Mouse (Mus musculus) embryo, embryonic 11 days (tissue): ENCODE results near the gene Hlcs.

ENCODE experiments used
- DNase-seq: peaks from one replicate; pipeline ENCODE4 v3.0.0-alpha.2; 2015

The Hlcs gene

GRCm38 (mm10) chr16:94241126-94241525, 72.2 kb downstream of the Hlcs start:
- DNase-seq, result no peak

GRCm38 (mm10) chr16:94240190-94240589, 73.2 kb downstream of the Hlcs start:
- no peak for DNase-seq

GRCm38 (mm10) chr16:94239567-94239966, 73.8 kb downstream of the Hlcs start:
- DNase-seq, result no peak

- no peak for DNase-seq
Observed at GRCm38 (mm10) chr16:94239146-94239545, 74.2 kb downstream of the Hlcs start.

- no peak for DNase-seq
Observed at GRCm38 (mm10) chr16:94237130-94237484, 76.3 kb downstream of the Hlcs start.

- DNase-seq, result peak; percentile 64
Observed at GRCm38 (mm10) chr16:94236226-94237129, 76.9 kb downstream of the Hlcs start.

- DNase-seq, result no peak
Observed at GRCm38 (mm10) chr16:94235718-94236117, 77.7 kb downstream of the Hlcs start.

- DNase-seq, result no peak
Observed at GRCm38 (mm10) chr16:94234202-94234601, 79.2 kb downstream of the Hlcs start.

GRCm38 (mm10) chr16:94230909-94231575, 82.3 kb downstream of the Hlcs start:
- DNase-seq, result no peak

GRCm38 (mm10) chr16:94230499-94230898, 82.9 kb downstream of the Hlcs start:
- DNase-seq, result no peak

- no peak for DNase-seq
Observed at GRCm38 (mm10) chr16:94229890-94230289, 83.5 kb downstream of the Hlcs start.

GRCm38 (mm10) chr16:94228858-94229555, 84.4 kb downstream of the Hlcs start:
- DNase-seq, result no peak

GRCm38 (mm10) chr16:94227328-94228018, 85.9 kb downstream of the Hlcs start:
- peak; percentile 92 for DNase-seq

- DNase-seq, result no peak
Observed at GRCm38 (mm10) chr16:94223363-94223720, 90.0 kb downstream of the Hlcs start.

- no peak for DNase-seq
Observed at GRCm38 (mm10) chr16:94222646-94223362, 90.6 kb downstream of the Hlcs start.

- DNase-seq, result no peak
Observed at GRCm38 (mm10) chr16:94210689-94211357, 102.5 kb downstream of the Hlcs start.

- no peak for DNase-seq
Observed at GRCm38 (mm10) chr16:94209626-94210025, 103.7 kb downstream of the Hlcs start.

GRCm38 (mm10) chr16:94208826-94209225, 104.5 kb downstream of the Hlcs start:
- DNase-seq, result no peak

GRCm38 (mm10) chr16:94208152-94208551, 105.2 kb downstream of the Hlcs start:
- DNase-seq, result no peak

GRCm38 (mm10) chr16:94205528-94206484, 107.6 kb downstream of the Hlcs start:
- DNase-seq, result no peak

GRCm38 (mm10) chr16:94201387-94201786, 112.0 kb downstream of the Hlcs start:
- DNase-seq, result no peak
